Mouse (Mus musculus): ENCODE data around the gene Bcl2l15. TPM values are rescaled to one million over a fixed set of nuclear protein-coding genes. Genes with fewer than 3 reads are reported as not detected.

Bcl2l15 gene
- polyA plus RNA-seq, 1 experiment from 2014 or later: not detected

DNA sequence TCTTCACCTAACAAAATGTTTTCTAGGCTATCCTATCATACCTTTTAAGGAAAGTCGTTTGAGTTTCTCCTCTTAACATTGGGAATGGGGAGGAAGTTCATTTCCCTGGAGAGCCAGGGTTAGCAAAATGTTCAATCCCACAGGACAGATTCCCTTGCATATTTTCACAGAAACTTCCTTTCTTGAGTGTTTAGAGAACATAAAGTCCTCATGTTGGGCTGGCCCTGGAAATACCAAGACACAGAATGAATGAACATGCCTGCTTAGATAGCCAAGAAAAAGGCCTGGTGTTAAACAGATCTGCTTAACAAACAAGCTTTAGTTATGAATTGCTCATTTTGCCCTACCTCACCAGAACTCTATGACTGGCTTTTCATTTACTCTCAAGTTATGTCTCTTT, 39.8 kb upstream of the Bcl2l15 start:
- no peak for DNase-seq (ENCODE audit: low spot score)

DNA sequence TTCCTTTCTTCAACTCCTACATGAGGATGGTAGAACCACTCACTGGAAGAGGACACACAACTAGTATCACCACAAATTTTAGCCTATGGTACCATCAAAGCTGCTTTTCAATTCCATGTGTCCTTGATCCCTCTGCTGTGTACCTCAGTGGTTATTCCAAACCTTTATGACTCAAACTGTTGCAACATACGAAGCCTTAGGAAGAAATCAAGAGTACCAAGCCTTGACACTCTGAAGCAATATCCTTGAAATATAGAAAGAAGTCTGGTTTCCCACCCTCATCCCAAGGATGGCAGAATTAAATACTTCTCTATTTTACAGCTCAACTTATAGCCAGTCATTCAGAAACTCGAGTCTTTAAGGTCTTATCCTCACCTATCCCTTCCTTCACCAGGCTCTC, 36.0 kb upstream of the Bcl2l15 start:
- Histone ChIP-seq H3K9ac (ENCODE audit: low read length) (no peak overlapping the region), H3K27me3 (ENCODE audit: control insufficient read depth, insufficient read depth, low read length) (no peaks in the 10 kb centered on the region), H3K27ac (ENCODE audit: low read depth, low read length) (no peak overlapping the region), H3K4me1 (ENCODE audit: control insufficient read depth, insufficient read depth, low read length) (no peaks in the 10 kb centered on the region), H3K4me2 (ENCODE audit: low read depth) (no peak overlapping the region), H3K36me3 (ENCODE audit: control insufficient read depth, insufficient read depth, low read length) (no peaks in the 10 kb centered on the region), H3K4me3 (ENCODE audit: low read depth, low read length) (no peak overlapping the region), H3K9me3 (ENCODE audit: control insufficient read depth, low read length) (no peaks in the 10 kb centered on the region)
- no peak for ATAC-seq (ENCODE audit: insufficient read depth, low FRiP score, low TSS enrichment)
- no peak for DNase-seq (ENCODE audit: low spot score)
- WGBS: 66% methylated on average over 2 of the region's 2 CpGs

More for the DNA sequence above, 39.8 kb upstream of the Bcl2l15 start:
- Histone ChIP-seq H3K9me3 (ENCODE audit: control insufficient read depth, low read length) (no peaks in the 10 kb centered on the region), H3K4me3 (ENCODE audit: low read depth, low read length) (no peak overlapping the region), H3K9ac (ENCODE audit: low read length) (no peak overlapping the region), H3K36me3 (ENCODE audit: control insufficient read depth, insufficient read depth, low read length) (no peaks in the 10 kb centered on the region), H3K4me2 (ENCODE audit: low read depth) (no peak overlapping the region), H3K27me3 (ENCODE audit: control insufficient read depth, insufficient read depth, low read length) (no peaks in the 10 kb centered on the region), H3K27ac (ENCODE audit: low read depth, low read length) (no peak overlapping the region), H3K4me1 (ENCODE audit: control insufficient read depth, insufficient read depth, low read length) (no peaks in the 10 kb centered on the region)
- no peak for ATAC-seq (ENCODE audit: insufficient read depth, low FRiP score, low TSS enrichment)
- 82% methylated on average over 1 of the region's 1 CpGs for WGBS

DNA sequence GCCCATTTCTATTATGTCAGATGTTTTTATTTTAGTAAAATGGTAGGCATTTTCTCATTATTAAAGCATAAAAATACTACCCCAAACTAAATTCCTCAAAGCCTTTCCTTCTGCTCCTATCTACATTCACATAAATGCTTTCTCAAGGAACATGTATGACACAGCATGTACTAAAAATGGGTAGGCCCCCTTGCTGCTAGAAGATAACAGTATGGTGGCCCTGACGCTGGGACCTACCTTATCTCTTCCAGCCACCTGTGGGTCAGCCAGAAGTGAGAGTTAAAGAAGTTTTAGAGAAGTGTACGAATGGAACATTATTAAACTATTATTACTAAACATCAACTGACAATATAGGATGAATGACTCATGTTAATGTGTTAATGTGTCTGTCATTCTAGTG, 32.9 kb upstream of the Bcl2l15 start:
- no peak for ATAC-seq (ENCODE audit: insufficient read depth, low FRiP score, low TSS enrichment)
- H3K9ac ChIP-seq (ENCODE audit: low read length): no peak overlapping the region
- H3K4me3 ChIP-seq (ENCODE audit: low read depth, low read length): no peak overlapping the region
- no peak for DNase-seq (ENCODE audit: low spot score)
- no peaks in the 10 kb centered on the region for H3K27me3 ChIP-seq (ENCODE audit: control insufficient read depth, insufficient read depth, low read length)
- no peak overlapping the region for H3K27ac ChIP-seq (ENCODE audit: low read depth, low read length)
- no peak overlapping the region for H3K4me2 ChIP-seq (ENCODE audit: low read depth)
- no peaks in the 10 kb centered on the region for H3K4me1 ChIP-seq (ENCODE audit: control insufficient read depth, insufficient read depth, low read length)
- WGBS: 82% methylated on average over 2 of the region's 2 CpGs
- H3K9me3 ChIP-seq (ENCODE audit: control insufficient read depth, low read length): no peaks in the 10 kb centered on the region
- H3K36me3 ChIP-seq (ENCODE audit: control insufficient read depth, insufficient read depth, low read length): peaks cover 8% of the 10 kb centered on the region

DNA sequence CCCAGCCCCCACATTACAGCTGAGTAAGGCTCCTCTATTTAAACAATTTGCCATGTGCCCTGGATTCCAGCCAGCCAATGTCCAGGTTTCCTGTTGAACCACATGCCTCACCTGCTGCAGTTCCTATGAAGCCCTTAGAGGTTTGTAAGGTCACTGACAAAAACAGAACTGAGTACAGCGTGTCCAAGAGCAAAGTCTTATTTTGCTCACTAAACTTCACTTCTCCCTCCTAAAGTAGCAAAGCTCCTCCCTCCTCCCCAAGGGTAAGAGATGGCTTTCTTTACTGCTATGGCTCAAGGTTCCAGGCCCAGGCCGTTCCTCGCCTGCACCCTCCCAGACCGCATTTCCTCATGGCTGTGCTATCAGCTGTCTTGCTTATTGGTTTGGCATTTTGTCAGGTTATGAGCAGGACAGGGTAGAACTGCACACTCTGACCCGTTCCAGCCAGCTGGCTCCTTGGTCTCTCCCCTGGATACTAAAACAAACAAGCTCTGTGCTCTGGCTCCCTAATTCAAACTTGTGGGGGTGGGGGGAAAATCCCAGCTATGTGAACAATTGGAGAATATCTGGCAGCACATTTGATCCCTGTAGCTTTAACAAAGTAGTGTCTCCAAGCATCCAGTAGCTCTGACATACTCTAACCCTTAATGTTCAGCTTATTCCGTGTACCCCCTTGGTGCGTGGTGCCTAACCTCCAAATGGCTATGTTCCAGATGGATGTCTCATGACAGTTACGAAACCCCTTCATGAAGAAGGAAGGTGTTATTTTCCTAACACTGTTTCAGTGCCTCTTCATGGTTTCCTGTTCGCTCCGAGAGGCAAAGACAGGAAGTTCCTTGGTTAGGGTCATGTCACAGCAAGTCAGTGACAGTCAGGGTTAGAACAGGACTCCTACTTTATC, 30.5 kb upstream of the Bcl2l15 start:
- WGBS: 86% methylated on average over 10 of the region's 10 CpGs
- Histone ChIP-seq H3K4me3 (ENCODE audit: low read depth, low read length) (no peak overlapping the region), H3K4me1 (ENCODE audit: control insufficient read depth, insufficient read depth, low read length) (no peaks in the 10 kb centered on the region), H3K27ac (ENCODE audit: low read depth, low read length) (no peak overlapping the region), H3K9ac (ENCODE audit: low read length) (no peak overlapping the region), H3K9me3 (ENCODE audit: control insufficient read depth, low read length) (no peaks in the 10 kb centered on the region), H3K36me3 (ENCODE audit: control insufficient read depth, insufficient read depth, low read length) (peaks cover 8% of the 10 kb centered on the region), H3K4me2 (ENCODE audit: low read depth) (no peak overlapping the region), H3K27me3 (ENCODE audit: control insufficient read depth, insufficient read depth, low read length) (no peaks in the 10 kb centered on the region)
- no peak for ATAC-seq (ENCODE audit: insufficient read depth, low FRiP score, low TSS enrichment)
- DNase-seq (ENCODE audit: low spot score): no peak

DNA sequence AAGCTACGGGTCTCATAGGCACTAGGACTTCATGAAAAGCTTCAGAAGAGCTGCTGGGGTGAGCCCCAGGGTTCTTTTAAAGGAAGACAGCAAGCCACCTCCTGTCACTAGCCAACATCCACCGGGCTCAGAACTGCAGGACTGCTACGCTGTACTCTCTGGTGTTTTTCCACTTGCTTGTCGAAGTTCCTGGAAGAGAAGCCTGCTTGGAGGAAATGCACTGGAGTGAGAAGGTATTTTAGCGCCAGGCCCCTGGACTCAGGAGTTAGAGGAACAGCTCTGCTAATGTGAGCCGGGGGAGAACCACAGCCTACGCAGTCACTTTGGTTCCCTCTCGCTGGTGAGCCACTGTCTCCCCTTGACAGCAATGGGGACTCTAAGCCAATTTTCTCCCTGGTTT, 29.5 kb upstream of the Bcl2l15 start:
- H3K27ac ChIP-seq (ENCODE audit: low read depth, low read length): no peak overlapping the region
- H3K36me3 ChIP-seq (ENCODE audit: control insufficient read depth, insufficient read depth, low read length): peaks cover 8% of the 10 kb centered on the region
- no peaks in the 10 kb centered on the region for H3K9me3 ChIP-seq (ENCODE audit: control insufficient read depth, low read length)
- no peak overlapping the region for H3K4me3 ChIP-seq (ENCODE audit: low read depth, low read length)
- DNase-seq (ENCODE audit: low spot score) (no peak), ATAC-seq (ENCODE audit: insufficient read depth, low FRiP score, low TSS enrichment) (no peak)
- H3K9ac ChIP-seq (ENCODE audit: low read length): no peak overlapping the region
- no peaks in the 10 kb centered on the region for H3K4me1 ChIP-seq (ENCODE audit: control insufficient read depth, insufficient read depth, low read length)
- no peaks in the 10 kb centered on the region for H3K27me3 ChIP-seq (ENCODE audit: control insufficient read depth, insufficient read depth, low read length)
- no peak overlapping the region for H3K4me2 ChIP-seq (ENCODE audit: low read depth)
- WGBS: 92% methylated on average over 8 of the region's 8 CpGs

DNA sequence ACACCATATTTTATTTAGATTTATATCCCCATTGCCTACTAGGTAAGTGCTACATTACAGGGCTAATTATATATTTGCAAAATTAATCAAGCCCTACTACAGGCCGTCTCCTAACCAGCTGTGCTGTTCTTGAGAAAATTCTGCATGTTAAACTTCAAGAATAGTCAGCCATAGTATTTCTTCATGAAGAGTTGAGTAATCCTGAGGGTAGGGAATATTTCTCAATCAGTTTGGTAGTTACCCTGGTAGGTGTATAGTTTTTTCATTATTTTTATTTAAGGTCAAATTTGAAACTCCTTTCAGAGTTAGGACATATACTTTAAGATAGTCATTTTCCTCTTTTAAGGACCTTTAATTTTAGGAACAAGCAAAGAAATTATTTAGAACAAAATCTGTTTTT, 26.7 kb upstream of the Bcl2l15 start:
- H3K27ac ChIP-seq (ENCODE audit: low read depth, low read length): no peak overlapping the region
- H3K4me2 ChIP-seq (ENCODE audit: low read depth): no peak overlapping the region
- DNase-seq (ENCODE audit: low spot score) (no peak), ATAC-seq (ENCODE audit: insufficient read depth, low FRiP score, low TSS enrichment) (no peak)
- H3K9ac ChIP-seq (ENCODE audit: low read length): no peak overlapping the region
- 90% methylated on average over 1 of the region's 1 CpGs for WGBS
- H3K4me3 ChIP-seq (ENCODE audit: low read depth, low read length): no peak overlapping the region
- H3K9me3 ChIP-seq (ENCODE audit: control insufficient read depth, low read length): no peaks in the 10 kb centered on the region
- peaks cover 4% of the 10 kb centered on the region; the same call in 1 of the 2 replicates for H3K4me1 ChIP-seq (ENCODE audit: control insufficient read depth, insufficient read depth, low read length)
- H3K27me3 ChIP-seq (ENCODE audit: control insufficient read depth, insufficient read depth, low read length): no peaks in the 10 kb centered on the region
- peaks cover 8% of the 10 kb centered on the region for H3K36me3 ChIP-seq (ENCODE audit: control insufficient read depth, insufficient read depth, low read length)

DNA sequence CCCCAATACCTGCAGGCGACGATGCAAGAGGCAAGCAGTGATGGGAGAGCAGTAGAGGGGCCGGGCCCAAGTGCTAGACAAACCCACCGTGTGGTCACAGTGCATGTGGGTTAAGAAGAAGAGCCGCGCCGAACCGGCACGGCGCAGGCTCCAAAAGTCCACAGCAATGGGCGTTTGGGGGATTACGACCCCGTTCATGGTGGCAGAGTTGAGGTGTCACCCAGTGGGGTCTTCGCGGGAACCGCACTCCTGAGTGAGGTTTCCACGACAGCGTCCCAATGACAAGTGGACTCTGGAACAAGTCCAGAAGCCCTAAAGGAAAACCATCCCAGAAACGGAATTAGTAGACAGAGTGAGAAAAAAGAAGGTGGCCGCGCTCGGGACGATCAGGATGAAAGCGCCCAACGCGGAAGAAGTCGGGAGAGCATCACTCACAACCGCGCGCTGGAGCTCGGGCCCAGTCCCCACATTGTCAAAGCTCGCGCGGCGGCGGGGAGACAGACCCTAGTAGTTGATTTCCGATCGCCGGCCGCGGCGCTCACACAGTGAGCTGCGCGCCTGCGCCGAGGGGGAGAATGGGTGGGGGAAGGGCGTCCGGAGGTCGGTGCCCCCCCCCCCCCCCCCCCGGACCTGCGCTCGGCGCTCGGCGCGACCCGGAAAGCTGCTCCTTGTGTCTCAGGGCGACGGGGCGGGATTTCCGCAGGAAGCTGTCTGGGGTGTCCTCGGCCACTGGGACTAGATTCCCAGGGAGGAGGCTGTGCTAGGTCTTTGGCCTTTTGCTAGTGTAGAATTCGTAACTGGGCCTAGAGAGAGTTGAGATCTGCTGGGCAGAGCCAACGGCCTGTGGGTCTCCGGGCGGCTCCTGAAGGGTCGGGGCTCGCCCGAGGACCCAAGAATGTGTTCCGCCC, 23.3 kb upstream of the Bcl2l15 start, which contains the start of the genes Dclre1b, Ap4b1 and Gm43064:
Dclre1b (minus strand) TSS at position 554 of the 908 bp plus-strand sequence.
Ap4b1 (plus strand) TSS at position 630 of the 908 bp plus-strand sequence.
Gm43064 (plus strand) TSS at position 683 of the 908 bp plus-strand sequence.
- peak within 1 kb of the TSS; percentile 76 for H3K4me2 ChIP-seq (ENCODE audit: low read depth)
- DNase-seq (ENCODE audit: low spot score) (peak; percentile 96), ATAC-seq (ENCODE audit: insufficient read depth, low FRiP score, low TSS enrichment) (peak; percentile 96)
- no peaks in the 10 kb centered on the region for H3K9me3 ChIP-seq (ENCODE audit: control insufficient read depth, low read length)
- H3K27me3 ChIP-seq (ENCODE audit: control insufficient read depth, insufficient read depth, low read length): no peaks in the 10 kb centered on the region
- peak within 1 kb of the TSS; percentile 80 for H3K27ac ChIP-seq (ENCODE audit: low read depth, low read length)
- H3K9ac ChIP-seq (ENCODE audit: low read length): peak within 1 kb of the TSS; percentile 71
- no peaks in the 10 kb centered on the region for H3K36me3 ChIP-seq (ENCODE audit: control insufficient read depth, insufficient read depth, low read length)
- peaks cover 4% of the 10 kb centered on the region; the same call in 1 of the 2 replicates for H3K4me1 ChIP-seq (ENCODE audit: control insufficient read depth, insufficient read depth, low read length)
- peak within 1 kb of the TSS; percentile 87 for H3K4me3 ChIP-seq (ENCODE audit: low read depth, low read length)
- under 1% methylated on average over 61 of the region's 70 CpGs for WGBS

DNA sequence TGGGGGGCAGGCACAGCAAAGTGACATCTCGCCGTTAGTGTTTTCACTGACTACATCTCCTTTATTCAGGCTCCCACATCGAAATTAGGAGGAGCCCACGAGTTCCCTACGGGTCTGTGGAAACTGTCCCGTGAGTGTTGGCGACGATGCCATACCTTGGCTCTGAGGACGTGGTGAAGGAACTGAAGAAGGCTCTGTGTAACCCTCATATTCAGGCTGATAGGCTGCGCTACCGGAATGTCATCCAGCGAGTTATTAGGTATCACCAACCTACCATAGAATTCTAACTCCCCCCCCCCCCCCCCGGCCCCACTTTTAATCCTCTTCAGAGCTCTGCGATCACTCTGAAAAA, 22.6 kb upstream of the Bcl2l15 start:
- DNase-seq (ENCODE audit: low spot score): no peak
- WGBS: 4% methylated on average over 14 of the region's 14 CpGs
- Histone ChIP-seq H3K9ac (ENCODE audit: low read length) (peak overlapping the region; percentile 71), H3K4me3 (ENCODE audit: low read depth, low read length) (peak overlapping the region; percentile 87), H3K4me1 (ENCODE audit: control insufficient read depth, insufficient read depth, low read length) (peaks cover 4% of the 10 kb centered on the region; the same call in 1 of the 2 replicates), H3K9me3 (ENCODE audit: control insufficient read depth, low read length) (no peaks in the 10 kb centered on the region), H3K27ac (ENCODE audit: low read depth, low read length) (peak overlapping the region; percentile 80), H3K27me3 (ENCODE audit: control insufficient read depth, insufficient read depth, low read length) (no peaks in the 10 kb centered on the region), H3K4me2 (ENCODE audit: low read depth) (peak overlapping the region; percentile 76), H3K36me3 (ENCODE audit: control insufficient read depth, insufficient read depth, low read length) (no peaks in the 10 kb centered on the region; the same call in 1 of the 2 replicates)
- ATAC-seq (ENCODE audit: insufficient read depth, low FRiP score, low TSS enrichment): peak; percentile 52; the same call in 1 of the 2 replicates
